Mouse (Mus musculus): ENCODE measurements around the gene Golga5.

The Golga5 gene

GRCm38 (mm10) chr12:102468894-102469764 is at the start of gene Golga5:
Gene Golga5, plus strand, starts transcription at chr12:102469135.
- peak; percentile 98 for DNase-seq

GRCm38 (mm10) chr12:102419544-102419943 is 49.4 kb upstream of the Golga5 start:
- DNase-seq = peak; percentile 33

DNA sequence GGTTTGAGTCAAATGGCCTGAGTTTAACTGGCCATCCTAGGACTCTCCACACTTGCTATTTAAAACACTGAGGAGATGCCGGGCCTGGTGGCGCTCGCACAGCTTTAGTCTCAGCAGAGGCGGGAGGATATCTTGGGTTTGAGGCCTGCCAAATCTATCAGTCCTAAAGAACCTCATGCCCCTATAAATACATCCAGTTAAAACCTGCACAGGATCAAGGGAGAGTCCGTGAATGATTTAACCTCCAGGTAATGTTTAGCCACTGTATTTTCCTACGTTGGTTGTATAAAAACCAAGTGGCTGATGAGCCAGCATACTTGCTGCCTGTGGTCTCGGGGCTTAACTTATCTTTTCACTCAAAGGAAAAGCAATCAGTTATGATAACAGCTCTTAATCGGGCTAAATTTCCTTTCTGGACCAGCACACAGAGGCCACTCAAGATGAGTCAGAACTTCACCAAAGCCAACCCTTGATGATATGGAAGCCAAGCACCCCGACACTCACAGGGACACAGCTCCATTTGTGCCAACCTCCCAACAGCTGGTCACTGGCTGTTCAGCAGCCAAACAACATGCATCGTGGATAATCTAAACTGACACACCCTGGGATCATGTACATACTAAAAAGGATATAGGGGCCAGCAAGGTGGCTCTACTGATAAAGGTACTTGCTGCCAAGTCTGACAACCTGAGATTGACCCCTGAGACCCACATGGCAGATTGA is 48.6 kb upstream of the Golga5 start:
- DNase-seq = no peak

DNA sequence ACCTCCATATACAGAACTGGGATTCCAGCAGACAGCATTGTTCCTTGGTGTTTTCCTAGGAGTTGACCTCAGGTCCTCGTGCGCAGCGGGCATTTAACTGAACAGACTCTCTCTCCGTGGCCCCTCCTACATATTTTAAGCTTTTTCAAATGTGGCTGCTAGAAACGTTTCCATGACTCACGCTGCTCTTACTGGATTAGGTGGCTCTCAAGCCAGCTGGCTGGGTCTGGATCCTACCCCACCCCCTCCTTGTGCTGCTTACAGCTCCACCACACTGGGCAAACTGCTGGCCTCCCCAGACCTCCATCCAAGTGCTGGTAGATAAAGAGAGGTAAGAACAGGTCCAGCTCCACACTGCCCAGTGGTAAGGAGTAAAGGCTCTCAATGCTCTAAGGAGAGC is 46.9 kb upstream of the Golga5 start:
- DNase-seq = peak; percentile 70

DNA sequence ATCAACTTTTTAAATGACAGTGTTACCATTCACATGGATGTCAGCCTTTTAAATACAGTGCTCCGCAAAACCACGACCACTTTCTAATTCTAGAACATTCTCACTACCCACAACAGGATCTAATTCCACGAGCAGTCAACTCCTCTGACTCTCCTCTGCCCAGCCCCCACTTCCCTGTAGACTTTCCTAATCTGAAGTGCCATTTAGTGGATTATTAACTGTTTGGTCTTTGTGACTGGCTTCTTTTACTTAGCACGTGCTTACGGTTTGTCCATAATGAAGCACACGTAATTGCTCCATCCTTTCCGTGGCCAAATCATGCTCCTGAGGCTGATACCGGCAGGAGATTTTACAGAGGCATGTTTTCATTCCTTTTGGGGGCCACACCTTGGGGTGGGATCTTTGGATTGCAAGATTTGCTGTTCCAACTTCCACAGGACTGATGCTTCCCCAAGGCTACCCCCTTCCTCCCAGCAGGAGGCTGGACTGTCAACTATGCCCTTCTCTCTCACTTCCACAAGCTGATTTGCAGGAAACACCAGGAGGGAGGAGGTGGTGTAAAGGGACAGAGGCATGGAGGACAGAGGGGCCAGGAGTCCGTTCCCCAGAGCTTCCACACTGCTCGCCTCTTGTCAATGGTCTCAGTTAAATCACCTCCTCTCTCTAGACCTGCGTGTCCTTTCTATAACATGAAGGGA is 46.2 kb upstream of the Golga5 start:
- no peak for DNase-seq

DNA sequence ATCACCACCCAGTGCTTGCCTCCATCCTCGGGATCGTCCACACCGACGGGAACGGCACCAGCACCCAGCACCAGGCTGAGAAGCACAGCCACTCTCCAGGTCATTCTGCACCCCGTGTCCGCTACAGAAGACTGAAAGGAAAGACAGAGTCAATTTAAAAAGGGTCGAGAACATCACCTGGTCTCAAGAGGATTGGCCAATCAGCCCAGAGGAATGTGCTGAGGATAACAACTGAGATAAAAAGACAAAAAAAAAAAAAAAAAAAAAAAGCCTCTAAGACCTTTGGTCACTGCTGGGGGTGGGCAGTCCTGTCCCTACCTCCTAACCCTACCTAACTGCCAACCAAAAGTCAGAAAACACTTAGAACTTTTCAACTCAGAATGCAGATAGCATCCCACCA is 45.3 kb upstream of the Golga5 start:
- no peak for DNase-seq

- no peak for DNase-seq
These were observed 44.5 kb upstream of the Golga5 start for GRCm38 (mm10) chr12:102424456-102424855.

DNA sequence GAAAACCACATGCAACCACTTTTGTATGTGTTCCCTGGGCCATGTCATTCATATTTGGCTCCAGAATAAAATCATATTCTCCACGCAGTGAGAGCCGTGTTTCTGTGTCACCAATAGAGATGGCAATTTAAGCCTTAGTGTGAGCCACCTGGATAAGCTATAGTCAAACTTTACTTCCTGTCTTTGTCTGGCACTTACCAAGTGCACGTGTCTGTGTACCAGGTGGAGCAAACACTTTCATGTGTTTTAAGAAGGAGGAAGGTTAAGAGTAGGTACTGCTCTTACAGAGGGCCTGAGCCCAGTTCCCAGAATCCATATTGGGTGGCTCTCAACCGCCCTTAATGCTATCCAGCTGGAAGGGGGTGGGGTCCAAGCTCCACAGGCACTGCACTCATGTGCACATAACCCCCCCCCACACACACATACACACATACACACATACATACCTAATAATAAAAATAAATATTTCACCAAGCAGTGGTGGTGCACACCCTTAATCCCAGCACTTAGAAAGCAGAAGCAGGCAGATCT is 43.8 kb upstream of the Golga5 start:
- DNase-seq = no peak

GRCm38 (mm10) chr12:102426285-102426684 is 42.6 kb upstream of the Golga5 start:
- DNase-seq = no peak

- no peak for DNase-seq
These were observed 39.3 kb upstream of the Golga5 start for GRCm38 (mm10) chr12:102429656-102430055.

- DNase-seq = no peak
These were observed 38.7 kb upstream of the Golga5 start for GRCm38 (mm10) chr12:102430228-102430627.

DNA sequence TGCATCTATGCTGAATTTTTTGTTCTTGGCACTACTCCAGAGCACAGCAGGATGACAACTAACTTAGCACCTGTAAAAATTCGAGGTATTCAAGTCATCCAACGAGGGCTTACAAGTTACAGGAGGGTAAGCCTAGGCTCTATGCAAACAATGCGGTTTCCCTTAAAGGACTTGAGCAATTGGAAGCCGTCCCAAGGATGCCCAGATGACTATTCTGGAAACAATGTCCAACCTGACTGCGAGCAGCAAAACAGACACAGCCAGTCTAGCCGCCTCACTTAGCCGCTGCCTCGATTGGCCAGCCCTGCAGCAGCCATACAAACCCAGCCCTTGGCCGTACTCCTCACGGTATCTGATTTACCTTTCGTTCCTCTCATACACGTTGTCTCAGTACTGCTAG is 36.7 kb upstream of the Golga5 start:
- no peak for DNase-seq

DNA sequence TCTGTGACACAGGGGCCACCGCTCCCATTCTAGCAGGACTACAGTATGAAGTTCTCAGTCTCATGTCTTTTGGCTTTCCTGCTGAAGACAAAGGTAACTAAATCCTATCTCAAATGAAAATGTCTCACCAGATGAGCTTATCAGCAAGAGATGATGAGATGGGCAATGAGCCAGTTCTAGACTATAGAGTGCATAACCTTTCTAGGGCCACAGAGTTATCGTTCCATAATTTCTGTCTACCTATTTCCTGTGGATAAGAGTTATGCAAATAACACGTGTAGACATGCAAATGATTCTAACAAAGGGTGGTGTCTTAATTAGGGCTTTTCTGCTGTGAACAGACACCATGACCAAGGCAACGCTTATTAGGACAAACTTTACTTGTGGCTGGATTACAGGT is 34.8 kb upstream of the Golga5 start:
- DNase-seq = no peak

- no peak for DNase-seq
These were observed 31.9 kb upstream of the Golga5 start for GRCm38 (mm10) chr12:102436939-102437526.

- DNase-seq = no peak
These were observed 31.0 kb upstream of the Golga5 start for GRCm38 (mm10) chr12:102437952-102438351.

DNA sequence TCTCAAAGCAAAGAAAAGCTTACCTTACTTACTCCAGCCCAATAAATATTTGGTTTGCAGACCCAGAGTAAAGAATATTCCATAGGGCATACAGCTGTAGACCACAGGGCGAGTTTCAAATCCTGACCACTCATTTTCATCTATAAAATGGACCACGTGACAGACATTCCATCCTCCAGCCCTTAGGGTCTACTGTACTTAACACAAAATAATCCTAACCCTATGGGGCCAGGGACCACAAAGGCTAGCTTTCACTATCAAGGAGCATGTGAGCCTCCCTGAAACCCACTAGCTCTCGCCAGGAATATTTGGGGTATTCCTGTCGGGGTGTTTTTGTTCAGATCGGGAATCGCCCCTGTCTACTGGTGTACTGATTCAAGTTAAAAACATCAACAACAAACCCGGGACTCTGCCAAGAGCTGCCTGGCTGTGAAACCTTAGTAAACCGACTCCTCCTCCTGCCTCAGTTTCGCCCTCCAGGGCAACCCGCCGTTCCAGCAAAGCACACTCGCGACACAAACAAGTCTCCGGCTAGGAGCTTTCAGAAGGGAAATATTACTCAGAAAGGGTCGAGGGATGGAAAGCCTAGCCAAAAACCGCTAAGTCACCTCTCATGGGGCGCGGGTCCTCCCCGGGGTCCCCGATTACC is 29.8 kb upstream of the Golga5 start:
- DNase-seq = no peak

- peak; percentile 99 for DNase-seq
These were observed 29.3 kb upstream of the Golga5 start, which contains the start of gene Lgmn for GRCm38 (mm10) chr12:102439632-102440023. Gene Lgmn, minus strand, starts transcription at chr12:102439813.

GRCm38 (mm10) chr12:102440551-102440950 is 28.4 kb upstream of the Golga5 start:
- no peak for DNase-seq

DNA sequence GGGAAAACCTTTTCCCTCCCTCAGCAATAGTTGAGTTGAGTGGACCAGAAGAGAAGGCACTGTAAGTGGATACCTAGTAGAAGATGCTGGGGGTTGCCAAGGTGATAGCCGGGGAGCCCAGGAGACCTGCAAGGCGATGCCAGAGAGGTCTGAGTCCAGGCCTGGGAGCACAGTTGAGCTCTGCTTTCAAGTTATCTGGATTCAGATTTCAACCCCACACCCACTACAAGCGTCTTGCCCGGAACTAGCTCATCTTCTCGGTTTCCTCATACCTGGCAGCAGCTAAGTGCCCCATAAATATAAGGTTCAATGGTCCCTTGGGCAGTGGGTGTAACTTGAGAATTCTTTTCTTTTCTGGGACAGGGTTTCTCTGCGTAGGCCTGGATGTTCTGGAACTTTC is 27.8 kb upstream of the Golga5 start:
- no peak for DNase-seq

DNA sequence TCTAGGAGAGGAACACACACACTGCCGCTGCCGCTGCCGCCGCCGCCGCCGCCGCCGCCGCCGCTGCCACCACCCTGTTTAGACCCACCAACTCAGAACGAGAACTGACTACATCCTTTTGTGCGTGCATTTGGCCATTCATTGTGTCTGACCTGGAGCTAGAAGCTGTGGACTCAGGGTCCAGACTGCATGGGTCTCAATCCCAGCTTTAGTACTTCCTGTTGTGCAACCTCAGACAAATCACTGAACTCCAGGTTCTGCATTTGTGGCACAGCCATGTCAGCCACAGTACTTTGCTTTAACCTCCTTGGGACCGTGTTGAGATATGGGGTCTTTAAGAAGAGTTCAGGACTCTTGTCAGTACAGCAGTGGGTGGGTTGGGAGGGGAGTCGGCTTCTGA is 26.3 kb upstream of the Golga5 start:
- no peak for DNase-seq

DNA sequence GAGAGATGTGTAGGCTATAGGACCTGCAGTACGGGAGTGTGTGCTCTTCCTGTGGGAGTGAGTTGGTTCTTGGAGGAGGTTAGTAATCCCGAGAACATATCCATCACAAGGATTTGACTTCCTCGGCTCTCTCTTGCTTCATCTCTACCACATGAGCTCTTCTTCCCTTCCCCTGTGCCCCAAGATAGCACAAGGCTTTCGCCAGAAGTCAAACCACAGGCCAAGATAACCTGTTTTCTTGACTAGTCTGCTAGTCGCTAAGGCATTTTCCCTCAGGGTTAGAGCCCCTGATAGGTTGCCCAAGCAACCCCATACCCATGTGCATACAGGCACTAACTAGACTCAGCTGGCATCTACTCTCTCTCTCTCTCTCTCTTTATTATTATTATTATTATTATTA is 25.3 kb upstream of the Golga5 start:
- no peak for DNase-seq

DNA sequence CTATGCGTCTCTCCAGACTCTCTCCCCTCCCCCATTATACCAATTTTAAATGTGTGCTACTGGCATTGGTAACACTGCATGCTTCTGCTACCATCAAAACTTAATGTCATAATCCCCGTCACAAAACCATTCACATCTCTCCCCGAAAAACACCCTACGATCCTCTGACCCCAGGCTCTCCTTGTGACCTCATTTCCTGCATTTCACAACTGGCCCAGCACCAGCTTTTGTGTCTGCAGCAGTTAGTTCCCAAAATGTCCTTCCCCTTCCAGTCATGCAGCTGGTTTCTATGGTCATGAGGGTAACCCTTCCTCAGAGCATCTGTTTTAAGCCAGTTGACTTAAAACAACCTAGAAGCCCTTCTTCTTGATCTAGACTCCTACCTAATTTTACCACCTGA is 23.5 kb upstream of the Golga5 start:
- DNase-seq = no peak
